Mouse (Mus musculus): Measurements from ENCODE around the gene Lgals3bp.

DNA sequence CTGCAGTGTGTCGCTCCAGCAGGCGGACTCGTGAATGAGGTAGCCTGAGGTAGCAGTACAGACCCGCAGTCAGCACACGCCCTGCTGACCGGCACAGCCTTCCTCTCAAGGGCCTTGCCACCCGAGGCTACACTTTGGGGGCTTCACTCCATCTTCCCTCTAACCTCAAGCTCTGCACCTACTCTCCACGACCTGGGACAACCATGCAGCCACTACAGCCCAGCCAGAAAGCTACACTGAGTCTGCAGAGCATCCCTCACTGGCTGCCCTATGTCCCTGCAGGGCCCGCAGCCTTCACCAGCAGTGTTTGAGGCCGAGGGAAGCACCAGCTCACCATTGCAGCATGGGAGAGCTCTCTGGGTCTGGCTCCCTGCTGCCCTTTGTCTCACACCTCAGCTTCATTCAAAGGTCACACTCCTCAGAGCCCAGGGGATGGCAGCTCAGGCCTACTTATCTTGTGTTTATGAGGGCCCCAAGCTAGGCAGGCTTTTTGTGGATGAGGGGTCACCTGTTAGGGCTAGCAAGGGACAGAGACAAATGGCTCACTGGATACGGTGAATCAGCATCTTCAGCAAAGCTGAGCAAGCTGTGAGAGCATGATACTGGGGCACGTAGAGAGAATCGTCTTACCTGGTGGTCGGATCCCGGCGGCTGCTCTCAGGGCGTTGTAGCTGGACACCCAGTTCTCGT lies 6.3 kb upstream of the Lgals3bp start:
- TF ChIP-seq CTCF (IDR thresholded peaks at IDR 0.05; ENCODE audit: insufficient read depth, low read length) (no peak), POLR2A (IDR thresholded peaks at IDR 0.05; ENCODE audit: borderline replicate concordance, extremely low read depth, low read depth, low read length) (no peak)
